Mouse (Mus musculus) midbrain, embryonic 11.5 days (tissue): ENCODE measurements around the gene Eln. TPM values are rescaled to one million over a fixed set of nuclear protein-coding genes. Genes with fewer than 3 reads are reported as not detected.

ENCODE experiments used
- ATAC-seq: fragments of 200-750 bp; cut with Nextera tagmentation; 2 replicates; pipeline ENCODE4 v1.8.0; 2017; ENCODE audit warnings: moderate TSS enrichment, moderate library complexity; ENCODE audit not compliant: low FRiP score
- DNase-seq: peaks from one replicate; pipeline ENCODE4 v3.0.0; 2015; ENCODE audit warnings: low spot score; ENCODE audit errors: missing footprints
- H3K27ac ChIP-seq: fragments of 300-500 bp; sonication (generic); 2 replicates; pipeline ENCODE4 v1.5.1; 2014; ENCODE audit warnings: low read depth, low read length
- H3K27me3 ChIP-seq: fragments of 300-500 bp; sonication (generic); 2 replicates; pipeline ENCODE4 v1.6.1; 2014; ENCODE audit warnings: mild to moderate bottlenecking, low read length, moderate library complexity, mixed read lengths; ENCODE audit not compliant: control insufficient read depth, insufficient read depth
- H3K36me3 ChIP-seq: fragments of 300-500 bp; sonication (generic); 2 replicates; pipeline ENCODE4 v1.6.1; 2014; ENCODE audit warnings: mild to moderate bottlenecking, low read length, moderate library complexity, mixed read lengths; ENCODE audit not compliant: control insufficient read depth, insufficient read depth
- H3K4me1 ChIP-seq: fragments of 300-500 bp; sonication (generic); 2 replicates; pipeline ENCODE4 v1.6.1; 2014; ENCODE audit warnings: low read length; ENCODE audit not compliant: control insufficient read depth, insufficient read depth
- H3K4me2 ChIP-seq: fragments of 300-500 bp; sonication (generic); 2 replicates; pipeline ENCODE4 v1.6.1; 2014; ENCODE audit warnings: mild to moderate bottlenecking, moderate library complexity
- H3K4me3 ChIP-seq: fragments of 300-500 bp; sonication (generic); 2 replicates; pipeline ENCODE4 v1.5.1; 2014; ENCODE audit warnings: low read depth, low read length
- H3K9ac ChIP-seq: fragments of 300-500 bp; sonication (generic); 2 replicates; pipeline ENCODE4 v1.6.1; 2014; ENCODE audit warnings: low read length
- H3K9me3 ChIP-seq: fragments of 300-500 bp; sonication (generic); 2 replicates; pipeline ENCODE4 v1.6.1; 2016; ENCODE audit warnings: low read length; ENCODE audit not compliant: control insufficient read depth
- WGBS: fragments of 180-500 bp; shearing (Covaris S2); extraction: QIAGEN DNeasy Blood & Tissue Kit; methylation state at CpG from one replicate; pipeline ENCODE4 v1.1.7; 2014; 5-methylcytosine and 5-hydroxymethylcytosine counted together
- polyA plus RNA-seq: library from polyadenylated mRNA; unstranded; fragments of >200 nt; fragmentation: Nextera tagmentation; extraction: Ambion mirVana; gene quantifications from 2 replicates; pipeline ENCODE4 v1.2.1, GENCODE M21; 2014

Eln gene
- polyA plus RNA-seq, 1 experiment from 2014 or later, result 2.0 TPM

GRCm38 (mm10) chr5:134772522-134772921, 25.4 kb upstream of the Eln start:
- no peak overlapping the region for H3K4me3 ChIP-seq
- H3K4me1 ChIP-seq, result no peaks in the 10 kb centered on the region
- H3K9me3 ChIP-seq, result no peaks in the 10 kb centered on the region
- ATAC-seq (no peak), DNase-seq (no peak)
- no peaks in the 10 kb centered on the region for H3K36me3 ChIP-seq
- no peaks in the 10 kb centered on the region for H3K27me3 ChIP-seq
- no peak overlapping the region for H3K9ac ChIP-seq
- H3K4me2 ChIP-seq, result no peak overlapping the region
- 87% methylated on average over 12 of the region's 12 CpGs for WGBS
- H3K27ac ChIP-seq, result no peak overlapping the region

- Histone ChIP-seq H3K27me3 (no peaks in the 10 kb centered on the region), H3K9me3 (no peaks in the 10 kb centered on the region), H3K9ac (no peak overlapping the region), H3K4me2 (no peak overlapping the region), H3K4me3 (no peak overlapping the region), H3K4me1 (no peaks in the 10 kb centered on the region), H3K27ac (no peak overlapping the region), H3K36me3 (no peaks in the 10 kb centered on the region)
- no peak for DNase-seq
- ATAC-seq, result no peak
- 87% methylated on average over 3 of the region's 3 CpGs for WGBS
These were observed 24.6 kb upstream of the Eln start for GRCm38 (mm10) chr5:134771750-134772149.

GRCm38 (mm10) chr5:134769181-134769580, 22.1 kb upstream of the Eln start:
- Histone ChIP-seq H3K27ac (no peak overlapping the region), H3K36me3 (no peaks in the 10 kb centered on the region), H3K4me1 (no peaks in the 10 kb centered on the region), H3K4me2 (no peak overlapping the region), H3K4me3 (no peak overlapping the region), H3K9me3 (no peaks in the 10 kb centered on the region), H3K27me3 (no peaks in the 10 kb centered on the region), H3K9ac (no peak overlapping the region)
- ATAC-seq (no peak), DNase-seq (no peak)
- 90% methylated on average over 7 of the region's 7 CpGs for WGBS

- 90% methylated on average over 16 of the region's 16 CpGs for WGBS
- no peaks in the 10 kb centered on the region for H3K27me3 ChIP-seq
- no peak overlapping the region for H3K4me2 ChIP-seq
- H3K36me3 ChIP-seq, result no peaks in the 10 kb centered on the region
- H3K27ac ChIP-seq, result no peak overlapping the region
- DNase-seq (no peak), ATAC-seq (no peak)
- H3K4me1 ChIP-seq, result no peaks in the 10 kb centered on the region
- H3K4me3 ChIP-seq, result no peak overlapping the region
- no peaks in the 10 kb centered on the region for H3K9me3 ChIP-seq
- no peak overlapping the region for H3K9ac ChIP-seq
These were observed 18.3 kb upstream of the Eln start for GRCm38 (mm10) chr5:134765441-134765840.

GRCm38 (mm10) chr5:134763326-134763725, 16.2 kb upstream of the Eln start:
- H3K27ac ChIP-seq, result no peak overlapping the region
- H3K9ac ChIP-seq, result no peak overlapping the region
- 89% methylated on average over 9 of the region's 9 CpGs for WGBS
- H3K4me2 ChIP-seq, result no peak overlapping the region
- no peak for ATAC-seq
- no peak overlapping the region for H3K4me3 ChIP-seq
- no peaks in the 10 kb centered on the region for H3K4me1 ChIP-seq
- DNase-seq, result no peak
- H3K9me3 ChIP-seq, result no peaks in the 10 kb centered on the region
- H3K36me3 ChIP-seq, result no peaks in the 10 kb centered on the region
- no peaks in the 10 kb centered on the region for H3K27me3 ChIP-seq

- Histone ChIP-seq H3K27me3 (no peaks in the 10 kb centered on the region), H3K4me3 (no peak overlapping the region), H3K9ac (no peak overlapping the region), H3K27ac (no peak overlapping the region), H3K4me2 (no peak overlapping the region), H3K36me3 (no peaks in the 10 kb centered on the region), H3K9me3 (no peaks in the 10 kb centered on the region), H3K4me1 (no peaks in the 10 kb centered on the region)
- no peak for ATAC-seq
- whole genome bisulfite sequencing, result 75% methylated on average over 18 of the region's 18 CpGs
- no peak for DNase-seq
These were observed 14.4 kb upstream of the Eln start for GRCm38 (mm10) chr5:134761409-134762124.

- no peaks in the 10 kb centered on the region for H3K9me3 ChIP-seq
- no peak overlapping the region for H3K4me2 ChIP-seq
- H3K27me3 ChIP-seq, result no peaks in the 10 kb centered on the region
- ATAC-seq (no peak), DNase-seq (no peak)
- H3K4me3 ChIP-seq, result no peak overlapping the region
- H3K9ac ChIP-seq, result no peak overlapping the region
- no peaks in the 10 kb centered on the region for H3K36me3 ChIP-seq
- no peak overlapping the region for H3K27ac ChIP-seq
- no peaks in the 10 kb centered on the region for H3K4me1 ChIP-seq
- WGBS, result 38% methylated on average over 13 of the region's 13 CpGs
These were observed 8.9 kb upstream of the Eln start for GRCm38 (mm10) chr5:134756031-134756430.

- Histone ChIP-seq H3K9ac (no peak overlapping the region), H3K36me3 (no peaks in the 10 kb centered on the region), H3K4me3 (no peak overlapping the region), H3K9me3 (no peaks in the 10 kb centered on the region), H3K4me2 (no peak overlapping the region), H3K27ac (no peak overlapping the region), H3K27me3 (no peaks in the 10 kb centered on the region), H3K4me1 (no peaks in the 10 kb centered on the region)
- WGBS, result 67% methylated on average over 10 of the region's 10 CpGs
- ATAC-seq (no peak), DNase-seq (no peak)
These were observed 7.0 kb upstream of the Eln start for GRCm38 (mm10) chr5:134754096-134754495.

GRCm38 (mm10) chr5:134750469-134750868, 3.3 kb upstream of the Eln start:
- Histone ChIP-seq H3K27ac (no peak overlapping the region), H3K4me3 (no peak overlapping the region), H3K27me3 (no peaks in the 10 kb centered on the region), H3K9me3 (no peaks in the 10 kb centered on the region), H3K9ac (no peak overlapping the region), H3K36me3 (no peaks in the 10 kb centered on the region), H3K4me1 (peaks cover 4% of the 10 kb centered on the region), H3K4me2 (no peak overlapping the region)
- 94% methylated on average over 7 of the region's 7 CpGs for WGBS
- no peak for ATAC-seq
- no peak for DNase-seq
